Mouse (Mus musculus): Measurements from ENCODE around the gene Zfp451. TPM values are rescaled to one million over a fixed set of nuclear protein-coding genes. Genes with fewer than 3 reads are reported as not detected.

Gene Zfp451
- total RNA-seq, 2 experiments from 2014 or later, result 45.6 to 52.3 TPM

GRCm38 (mm10) chr1:33721020-33721419, 93.4 kb downstream of the Zfp451 start:
- DNase-seq (ENCODE audit: extremely low spot score in 1 of 2, low spot score in 1 of 2), result no peak

GRCm38 (mm10) chr1:33720231-33720630, 94.2 kb downstream of the Zfp451 start:
- DNase-seq (ENCODE audit: extremely low spot score in 1 of 2, low spot score in 1 of 2), result no peak

- DNase-seq (ENCODE audit: extremely low spot score in 1 of 2, low spot score in 1 of 2), result peak; percentile 73 to 78
These were observed 94.6 kb downstream of the Zfp451 start, which contains the start of gene Rab23 for GRCm38 (mm10) chr1:33719733-33720225. TSS of gene Rab23 (plus strand) at chr1:33719887.

GRCm38 (mm10) chr1:33717636-33718035, 96.8 kb downstream of the Zfp451 start:
- no peak for DNase-seq (ENCODE audit: extremely low spot score in 1 of 2, low spot score in 1 of 2)

- no peak for DNase-seq (ENCODE audit: extremely low spot score in 1 of 2, low spot score in 1 of 2)
These were observed 99.6 kb downstream of the Zfp451 start for GRCm38 (mm10) chr1:33714796-33715195.

GRCm38 (mm10) chr1:33712026-33712425, 102.4 kb downstream of the Zfp451 start:
- DNase-seq (ENCODE audit: extremely low spot score in 1 of 2, low spot score in 1 of 2), result no peak

Other genes with a start within 250 kb of the Zfp451 start
- 1 to 10 TPM; 5.1 to 5.2 TPM for gene Prim2, start 144.8 kb downstream of the Zfp451 start, total RNA-seq (2021)
- gene Rab23, start 94.7 kb downstream of the Zfp451 start, total RNA-seq (2021), result 10 to 100 TPM; 24.0 to 25.3 TPM
- 1 to 10 TPM; 8.7 to 9.8 TPM for gene Bag2, start 56.8 kb downstream of the Zfp451 start, total RNA-seq (2021)
- 10 to 100 TPM; 68.7 to 72.5 TPM for gene Bend6, start 93.2 kb upstream of the Zfp451 start, total RNA-seq (2021)
- gene Dst, start 93.6 kb upstream of the Zfp451 start, total RNA-seq (2021), result 100 to 1,000 TPM; 186 to 223 TPM